Mouse (Mus musculus): Measurements from ENCODE around the gene Stat3. TPM values are rescaled to one million over a fixed set of nuclear protein-coding genes. Genes with fewer than 3 reads are reported as not detected.

Stat3 gene
- polyA plus RNA-seq, 1 experiment from 2014 or later, result 36.5 TPM

DNA sequence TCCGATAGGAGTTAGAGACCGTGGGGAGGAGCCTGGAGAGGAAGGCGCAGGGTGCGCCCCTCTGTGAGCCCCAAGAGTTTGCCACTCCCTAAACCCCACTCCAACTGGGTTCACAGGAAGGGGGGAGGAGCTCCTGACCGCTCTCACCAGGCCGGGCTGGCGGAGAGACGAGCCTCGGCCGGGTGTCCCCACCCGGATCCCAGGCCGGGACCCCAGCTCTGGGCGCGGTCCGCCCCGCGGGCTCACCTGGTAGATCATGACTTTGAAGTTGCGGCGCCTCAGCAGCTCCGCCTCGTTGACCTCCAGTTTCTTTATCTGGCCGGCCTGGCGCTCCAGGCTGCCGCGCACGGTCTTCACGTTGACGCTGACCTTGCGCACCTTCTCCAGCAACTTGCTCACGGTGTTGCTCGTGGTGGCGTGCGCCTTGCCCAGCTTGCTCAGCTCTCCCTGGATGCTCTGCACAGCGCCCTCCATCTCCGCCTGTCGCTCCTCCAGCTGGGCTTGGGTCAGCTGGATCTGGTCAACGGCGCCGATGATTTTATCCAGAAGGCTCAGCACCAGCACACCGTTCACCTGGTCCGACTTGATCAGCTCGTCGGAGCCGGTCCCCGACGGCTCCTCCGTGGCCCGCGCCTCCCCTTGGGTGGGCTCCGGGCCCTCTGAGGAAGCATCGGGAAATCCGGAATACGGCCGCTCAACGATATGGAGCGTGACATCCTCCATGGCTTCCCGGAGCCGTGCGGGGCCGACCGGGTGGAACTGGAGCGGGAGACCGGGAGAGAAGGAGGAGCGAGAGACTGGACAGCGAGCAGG is 30.6 kb upstream of the Stat3 start:
- Histone ChIP-seq H3K4me1 (ENCODE audit: insufficient read depth) (no peaks in the 10 kb centered on the region), H3K27ac (ENCODE audit: low read depth) (peak overlapping the region; percentile 92), H3K9ac (peak overlapping the region; percentile 70), H3K4me3 (ENCODE audit: low read depth, low read length) (peak overlapping the region; percentile 76), H3K9me3 (ENCODE audit: low read depth, low read length) (no peaks in the 10 kb centered on the region), H3K27me3 (ENCODE audit: insufficient read depth, low read length) (0 out of 2 replicates have a peak, but pooled peaks cover 10% of the 10 kb centered on the region), H3K36me3 (ENCODE audit: insufficient read depth) (0 out of 2 replicates have a peak, but pooled peaks cover 1% of the 10 kb centered on the region), H3K4me2 (peak overlapping the region; percentile 79)
- DNase-seq (peak; percentile 87), ATAC-seq (ENCODE audit: insufficient read depth) (peak; percentile 57)
- 1% methylated on average over 65 of the region's 65 CpGs for WGBS
- no peak for TF ChIP-seq CTCF (IDR thresholded peaks at IDR 0.05; ENCODE audit: low read depth)

GRCm38 (mm10) chr11:100969189-100969743 is 29.9 kb upstream of the Stat3 start:
- ATAC-seq (ENCODE audit: insufficient read depth), result peak; percentile 2; the same call in 1 of the 2 replicates
- no peaks in the 10 kb centered on the region for H3K9me3 ChIP-seq (ENCODE audit: low read depth, low read length)
- no peak for DNase-seq
- H3K4me1 ChIP-seq (ENCODE audit: insufficient read depth), result no peaks in the 10 kb centered on the region
- no peak for TF ChIP-seq CTCF (IDR thresholded peaks at IDR 0.05; ENCODE audit: low read depth)
- H3K27me3 ChIP-seq (ENCODE audit: insufficient read depth, low read length), result 0 out of 2 replicates have a peak, but pooled peaks cover 10% of the 10 kb centered on the region
- peaks cover 7% of the 10 kb centered on the region; the same call in 1 of the 2 replicates for H3K36me3 ChIP-seq (ENCODE audit: insufficient read depth)
- H3K4me3 ChIP-seq (ENCODE audit: low read depth, low read length), result peak overlapping the region; percentile 76
- peak overlapping the region; percentile 92 for H3K27ac ChIP-seq (ENCODE audit: low read depth)
- 5% methylated on average over 34 of the region's 35 CpGs for WGBS
- H3K4me2 ChIP-seq, result peak overlapping the region; percentile 79
- H3K9ac ChIP-seq, result peak overlapping the region; percentile 70

- Histone ChIP-seq H3K36me3 (ENCODE audit: insufficient read depth) (peaks cover 11% of the 10 kb centered on the region; the same call in 1 of the 2 replicates), H3K27me3 (ENCODE audit: insufficient read depth, low read length) (0 out of 2 replicates have a peak, but pooled peaks cover 10% of the 10 kb centered on the region), H3K27ac (ENCODE audit: low read depth) (peak overlapping the region; percentile 44; the same call in 1 of the 2 replicates), H3K4me2 (peak overlapping the region; percentile 79), H3K4me1 (ENCODE audit: insufficient read depth) (no peaks in the 10 kb centered on the region), H3K9ac (peak overlapping the region; percentile 70), H3K4me3 (ENCODE audit: low read depth, low read length) (peak overlapping the region; percentile 76), H3K9me3 (ENCODE audit: low read depth, low read length) (no peaks in the 10 kb centered on the region)
- DNase-seq (no peak), ATAC-seq (ENCODE audit: insufficient read depth) (no peak)
- no peak for TF ChIP-seq CTCF (IDR thresholded peaks at IDR 0.05; ENCODE audit: low read depth)
- WGBS, result 65% methylated on average over 5 of the region's 5 CpGs
These were observed 29.2 kb upstream of the Stat3 start for GRCm38 (mm10) chr11:100968501-100968900.

- peak overlapping the region; percentile 70 for H3K9ac ChIP-seq
- peak overlapping the region; percentile 79 for H3K4me2 ChIP-seq
- 0 out of 2 replicates have a peak, but pooled peaks cover 10% of the 10 kb centered on the region for H3K27me3 ChIP-seq (ENCODE audit: insufficient read depth, low read length)
- WGBS, result 76% methylated on average over 5 of the region's 5 CpGs
- no peak for ATAC-seq (ENCODE audit: insufficient read depth)
- no peak for DNase-seq
- H3K4me1 ChIP-seq (ENCODE audit: insufficient read depth), result no peaks in the 10 kb centered on the region
- peak overlapping the region; percentile 36; the same call in 1 of the 2 replicates for H3K27ac ChIP-seq (ENCODE audit: low read depth)
- H3K9me3 ChIP-seq (ENCODE audit: low read depth, low read length), result no peaks in the 10 kb centered on the region
- H3K36me3 ChIP-seq (ENCODE audit: insufficient read depth), result peaks cover 11% of the 10 kb centered on the region; the same call in 1 of the 2 replicates
- TF ChIP-seq CTCF (IDR thresholded peaks at IDR 0.05; ENCODE audit: low read depth), result no peak
- peak overlapping the region; percentile 76 for H3K4me3 ChIP-seq (ENCODE audit: low read depth, low read length)
These were observed 28.6 kb upstream of the Stat3 start for GRCm38 (mm10) chr11:100967881-100968420.

GRCm38 (mm10) chr11:100967376-100967775 is 28.0 kb upstream of the Stat3 start:
- WGBS, result 55% methylated on average over 5 of the region's 5 CpGs
- Histone ChIP-seq H3K9ac (peak overlapping the region; percentile 70; the same call in 1 of the 2 replicates), H3K4me3 (ENCODE audit: low read depth, low read length) (peak overlapping the region; percentile 76), H3K4me1 (ENCODE audit: insufficient read depth) (no peaks in the 10 kb centered on the region), H3K27me3 (ENCODE audit: insufficient read depth, low read length) (0 out of 2 replicates have a peak, but pooled peaks cover 10% of the 10 kb centered on the region), H3K4me2 (peak overlapping the region; percentile 79), H3K9me3 (ENCODE audit: low read depth, low read length) (no peaks in the 10 kb centered on the region), H3K27ac (ENCODE audit: low read depth) (no peak overlapping the region; the same call in 1 of the 2 replicates), H3K36me3 (ENCODE audit: insufficient read depth) (peaks cover 11% of the 10 kb centered on the region; the same call in 1 of the 2 replicates)
- TF ChIP-seq CTCF (IDR thresholded peaks at IDR 0.05; ENCODE audit: low read depth), result no peak
- DNase-seq, result no peak
- no peak for ATAC-seq (ENCODE audit: insufficient read depth)

DNA sequence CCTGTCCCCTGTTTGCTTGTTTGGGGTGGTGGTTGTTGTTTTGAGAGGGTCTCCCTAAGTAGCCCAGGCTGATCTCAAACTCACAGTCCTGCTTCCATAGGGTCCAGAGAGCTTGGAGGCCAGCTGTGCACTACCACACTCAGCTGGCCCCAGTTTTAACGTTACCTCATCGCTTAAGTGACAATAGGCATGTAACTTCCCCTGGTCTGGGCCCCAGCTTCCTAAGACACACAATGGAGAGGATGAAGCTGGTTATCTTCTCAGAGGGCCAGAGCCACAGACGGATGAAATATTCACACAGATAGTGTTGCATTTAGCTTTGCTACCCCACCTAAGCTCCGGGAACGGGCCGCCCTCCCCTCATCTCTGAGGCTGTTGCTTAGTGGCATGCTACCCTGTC is 26.4 kb upstream of the Stat3 start:
- TF ChIP-seq CTCF (IDR thresholded peaks at IDR 0.05; ENCODE audit: low read depth), result no peak
- Histone ChIP-seq H3K36me3 (ENCODE audit: insufficient read depth) (peaks cover 11% of the 10 kb centered on the region; the same call in 1 of the 2 replicates), H3K4me2 (0 out of 2 replicates have a peak overlapping the region, but pooled peaks have one; percentile 79), H3K9me3 (ENCODE audit: low read depth, low read length) (no peaks in the 10 kb centered on the region), H3K4me3 (ENCODE audit: low read depth, low read length) (no peak overlapping the region), H3K27ac (ENCODE audit: low read depth) (no peak overlapping the region), H3K27me3 (ENCODE audit: insufficient read depth, low read length) (0 out of 2 replicates have a peak, but pooled peaks cover 5% of the 10 kb centered on the region), H3K4me1 (ENCODE audit: insufficient read depth) (no peaks in the 10 kb centered on the region), H3K9ac (no peak overlapping the region)
- 55% methylated on average over 6 of the region's 6 CpGs for WGBS
- ATAC-seq (ENCODE audit: insufficient read depth) (no peak), DNase-seq (peak; percentile 54)

Measured in lung, embryonic 14.5 days (tissue).